Mouse (Mus musculus): ENCODE results near the gene Tacc3. TPM values are rescaled to one million over a fixed set of nuclear protein-coding genes. Genes with fewer than 3 reads are reported as not detected.

The Tacc3 gene
- total RNA-seq, 1 experiment from 2014 or later: 30.8 TPM

DNA sequence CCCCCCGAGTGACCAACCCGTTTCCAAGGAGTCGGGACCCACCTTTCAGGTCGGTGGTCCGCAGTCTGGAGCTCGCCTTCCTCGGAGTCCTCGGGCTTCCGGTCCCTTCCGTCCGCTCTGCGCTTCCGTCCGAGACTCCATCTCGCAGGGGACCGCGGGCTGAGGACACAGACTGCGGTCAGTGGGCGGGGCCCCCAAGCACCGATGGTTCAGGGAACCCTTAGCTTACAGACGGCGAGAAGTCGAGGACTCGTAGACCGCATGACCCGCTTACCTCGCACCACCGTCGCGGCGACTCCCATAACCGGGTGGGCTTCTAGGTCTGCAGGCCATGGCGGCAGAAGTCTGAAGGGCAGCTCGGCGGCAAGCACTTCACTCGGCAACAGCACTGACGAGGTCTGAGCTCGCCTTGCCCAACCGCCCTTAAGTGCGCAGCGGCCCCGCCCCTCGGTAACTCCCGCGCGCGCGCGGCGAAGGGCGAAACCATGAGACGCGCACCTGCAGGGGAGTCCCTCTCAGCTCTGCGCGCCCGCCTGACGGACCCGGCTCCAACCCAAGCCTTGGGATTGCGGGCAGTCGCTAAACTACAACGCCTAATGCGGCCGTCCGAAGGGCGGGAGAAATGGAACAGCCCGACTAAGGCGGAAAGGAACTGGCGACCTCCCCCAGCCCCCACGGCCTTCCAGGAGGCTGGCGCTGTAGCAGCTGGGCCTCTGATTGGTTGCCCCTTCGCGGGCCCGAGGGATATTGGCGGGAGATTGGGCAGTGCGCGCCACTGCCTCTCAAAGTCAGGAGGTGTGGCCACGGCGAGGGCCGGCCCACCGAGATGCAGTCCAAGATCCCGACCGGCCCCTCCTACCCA is 5.8 kb upstream of the Tacc3 start, which contains the start of gene Slbp:
Gene Slbp, minus strand, starts transcription at position 654 of the 862 bp plus-strand sequence.
- peak; percentile 85 for ATAC-seq (replicated peaks; ENCODE audit: insufficient number of reproducible peaks, low FRiP score, low TSS enrichment, poor library complexity, severe bottlenecking)

DNA sequence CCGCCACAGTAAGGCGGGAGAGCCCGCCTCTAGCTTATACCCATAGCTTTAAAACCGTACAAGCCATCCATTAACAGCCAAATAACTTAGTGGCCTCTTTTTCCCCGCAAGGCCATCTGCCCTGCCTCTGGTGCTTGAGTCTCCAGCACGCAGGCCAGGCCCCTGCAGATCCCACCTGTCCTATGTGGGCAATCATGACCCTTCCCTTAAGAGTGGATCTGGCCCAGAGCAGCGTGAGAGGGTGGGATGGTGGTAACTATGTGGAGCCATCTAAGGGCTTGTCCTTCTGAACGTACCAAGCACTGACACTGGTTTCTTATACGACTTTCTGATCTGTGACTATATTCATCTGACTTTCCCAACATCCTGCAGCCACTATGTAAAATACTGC is 5.2 kb upstream of the Tacc3 start:
- ATAC-seq (replicated peaks; ENCODE audit: insufficient number of reproducible peaks, low FRiP score, low TSS enrichment, poor library complexity, severe bottlenecking): no peak

DNA sequence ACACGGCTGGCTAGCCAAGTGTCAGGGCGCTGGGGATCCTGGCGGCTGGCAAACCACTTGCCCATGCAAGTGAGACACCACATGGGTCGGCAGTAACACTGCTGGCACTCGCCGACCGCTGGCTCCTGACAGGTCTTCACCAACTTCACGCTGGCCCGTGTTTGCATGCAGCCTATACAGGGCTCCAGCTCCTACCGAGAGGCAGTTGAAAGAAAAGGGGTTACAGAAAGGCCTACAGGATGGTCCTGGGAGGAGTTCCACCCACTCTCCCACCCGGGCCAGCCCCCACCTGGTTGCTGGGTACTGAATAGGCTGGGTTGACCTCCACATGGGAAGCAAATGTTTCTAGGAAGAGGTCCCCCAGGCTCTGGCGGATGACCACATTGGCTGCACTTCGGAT is 3.5 kb upstream of the Tacc3 start:
- ATAC-seq (replicated peaks; ENCODE audit: insufficient number of reproducible peaks, low FRiP score, low TSS enrichment, poor library complexity, severe bottlenecking): no peak

DNA sequence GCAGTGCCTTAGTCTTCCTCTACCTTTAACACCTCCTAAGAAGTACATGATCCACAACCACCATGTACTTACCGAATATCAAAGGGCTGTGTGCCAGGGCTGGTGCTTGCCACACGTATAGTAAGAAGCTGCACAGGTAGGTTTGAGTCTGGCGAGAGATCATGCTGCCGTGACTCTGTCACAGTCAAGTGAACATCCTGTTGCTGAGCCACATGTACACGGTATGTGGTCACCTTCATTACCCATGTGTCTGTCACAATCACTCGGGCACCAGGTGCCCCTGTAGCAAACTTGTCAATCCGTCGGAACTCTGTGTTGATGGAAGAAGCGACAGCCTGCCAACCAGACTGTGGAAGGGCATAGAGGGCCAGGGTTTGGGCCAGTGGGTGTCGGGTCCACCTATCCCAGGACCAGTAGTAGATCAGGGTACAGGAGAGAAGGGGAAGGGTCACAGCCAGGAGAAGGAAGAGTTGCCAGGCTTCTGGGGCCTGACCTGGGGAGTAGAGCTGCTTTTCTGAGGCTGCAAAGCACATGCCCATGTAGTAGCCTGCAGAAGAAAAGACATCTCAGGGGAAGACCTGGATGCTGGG is 2.6 kb upstream of the Tacc3 start:
- no peak for ATAC-seq (replicated peaks; ENCODE audit: insufficient number of reproducible peaks, low FRiP score, low TSS enrichment, poor library complexity, severe bottlenecking)

DNA sequence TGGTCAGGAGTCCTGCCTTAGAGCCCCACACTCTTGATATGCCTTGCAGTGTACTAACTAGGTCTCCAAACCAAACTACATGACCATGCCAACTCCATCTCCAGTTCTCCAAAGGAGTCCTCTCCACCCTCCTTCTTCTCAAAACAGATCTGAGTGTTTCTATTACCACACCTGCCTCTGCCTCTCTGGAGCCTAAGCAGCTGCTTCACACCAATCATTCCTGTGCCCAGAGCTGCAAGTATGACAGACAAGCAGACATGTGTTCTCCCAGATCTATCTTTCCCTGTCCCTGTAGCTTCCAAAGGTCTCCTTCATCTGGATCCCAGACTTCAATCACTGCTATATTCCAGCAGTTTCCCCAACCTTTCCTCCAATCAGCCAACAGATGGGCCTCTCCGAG is 1.2 kb upstream of the Tacc3 start:
- ATAC-seq (replicated peaks; ENCODE audit: insufficient number of reproducible peaks, low FRiP score, low TSS enrichment, poor library complexity, severe bottlenecking): no peak

DNA sequence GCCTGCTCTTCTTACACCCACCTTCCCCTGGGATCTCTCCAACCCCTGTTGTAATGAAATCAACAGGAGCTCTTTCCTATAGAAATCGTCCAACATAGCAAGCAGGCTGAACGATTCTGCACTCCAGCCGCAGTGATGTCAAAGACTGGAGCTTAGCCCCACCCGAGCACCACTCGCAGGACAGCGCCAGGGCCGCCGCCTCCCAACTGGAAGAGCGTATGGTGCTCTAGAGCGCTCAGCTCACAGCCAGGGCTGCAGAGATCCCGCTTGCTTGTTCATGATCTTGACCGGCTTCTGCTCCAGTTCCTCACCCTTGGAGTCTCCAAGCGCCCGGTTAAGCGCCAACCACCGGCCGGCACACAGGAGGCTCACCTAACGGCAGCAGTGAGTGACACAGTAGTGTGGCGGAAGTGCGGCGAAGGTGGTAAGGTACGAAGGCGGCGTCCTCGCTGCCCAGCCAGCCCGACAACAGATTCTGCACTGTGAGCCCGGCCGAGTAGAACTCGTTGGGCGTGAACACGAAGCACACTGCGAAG is 609 bp upstream of the Tacc3 start:
- peak; percentile 14 for ATAC-seq (replicated peaks; ENCODE audit: insufficient number of reproducible peaks, low FRiP score, low TSS enrichment, poor library complexity, severe bottlenecking)

DNA sequence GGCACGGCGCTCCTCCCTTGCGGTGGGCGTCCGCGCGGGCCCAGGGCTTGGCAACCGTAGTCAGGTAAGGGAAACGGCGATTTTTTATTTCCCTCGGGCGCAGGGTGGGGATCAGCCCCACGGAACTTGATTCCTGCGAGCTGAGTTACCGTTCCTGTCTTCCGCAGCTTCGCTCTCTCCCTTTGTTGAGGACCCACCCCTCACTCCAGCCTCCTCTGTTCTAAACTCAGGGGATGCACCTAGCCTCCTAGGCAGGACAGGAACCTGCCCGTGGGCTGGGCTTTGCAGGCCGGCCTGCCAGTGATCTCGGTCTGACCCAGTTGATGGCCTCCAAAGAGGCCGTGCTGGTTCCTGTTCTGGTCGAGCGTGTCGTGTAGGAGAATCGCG is 729 bp downstream of the Tacc3 start:
- no peak for ATAC-seq (replicated peaks; ENCODE audit: insufficient number of reproducible peaks, low FRiP score, low TSS enrichment, poor library complexity, severe bottlenecking)

DNA sequence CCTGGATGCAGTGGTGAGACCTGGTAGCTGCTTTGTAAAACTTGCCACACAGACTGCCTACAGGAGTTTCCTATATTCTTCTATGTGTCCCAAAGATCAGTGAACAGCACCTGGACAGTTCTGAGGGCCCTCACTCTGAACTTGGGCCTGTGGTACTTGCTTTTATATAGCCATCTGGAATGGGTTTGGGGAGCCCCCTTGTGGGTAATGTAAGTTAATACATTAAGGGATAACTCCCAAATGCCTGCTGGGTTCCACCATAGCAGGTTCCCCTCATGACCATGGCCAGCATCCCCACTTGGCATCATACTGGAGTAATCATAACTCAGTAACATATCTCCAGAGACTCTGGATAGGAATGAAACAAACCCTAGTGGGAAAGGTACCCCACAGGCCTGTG is 10.3 kb downstream of the Tacc3 start:
- peak; percentile 47; the same call in 1 of the 2 replicates for ATAC-seq (replicated peaks; ENCODE audit: insufficient number of reproducible peaks, low FRiP score, low TSS enrichment, poor library complexity, severe bottlenecking)

DNA sequence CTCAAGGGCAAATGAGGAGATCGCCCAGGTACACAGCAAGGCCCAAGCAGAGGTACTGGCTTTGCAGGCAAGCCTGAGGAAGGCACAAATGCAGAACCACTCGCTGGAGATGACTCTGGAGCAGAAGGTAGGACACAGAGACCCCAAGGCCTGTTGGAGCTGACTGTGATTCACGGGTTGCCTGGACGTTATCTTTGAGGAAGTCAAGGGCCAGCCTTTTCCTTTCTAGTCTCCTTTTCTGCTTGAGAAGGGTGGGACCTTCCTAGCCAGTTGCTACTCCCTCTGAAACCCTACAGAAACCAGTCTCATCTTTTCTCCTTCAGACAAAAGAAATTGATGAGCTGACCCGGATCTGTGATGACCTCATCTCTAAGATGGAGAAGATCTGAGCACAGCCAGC is 13.7 kb downstream of the Tacc3 start:
- ATAC-seq (replicated peaks; ENCODE audit: insufficient number of reproducible peaks, low FRiP score, low TSS enrichment, poor library complexity, severe bottlenecking): no peak

DNA sequence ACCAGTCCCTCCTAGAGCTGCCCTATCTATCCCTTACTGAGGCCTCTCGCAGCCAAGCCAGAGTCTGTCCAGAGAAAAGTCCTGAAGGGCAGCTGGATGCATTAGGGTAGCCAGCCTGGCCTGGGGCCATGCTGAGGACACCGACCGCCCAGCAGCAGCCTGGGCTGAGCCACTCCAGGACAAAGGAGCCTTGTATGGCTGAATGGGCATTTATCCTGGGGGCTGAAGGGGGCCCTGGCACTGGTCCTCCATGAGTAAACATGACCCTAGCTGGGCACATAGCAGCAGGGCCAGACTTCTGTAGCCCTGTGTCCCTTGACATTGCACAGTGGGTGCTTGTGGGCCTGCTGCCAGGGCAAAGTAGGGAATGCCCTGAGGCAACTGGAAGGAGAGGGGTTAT is 16.5 kb downstream of the Tacc3 start:
- no peak for ATAC-seq (replicated peaks; ENCODE audit: insufficient number of reproducible peaks, low FRiP score, low TSS enrichment, poor library complexity, severe bottlenecking)

DNA sequence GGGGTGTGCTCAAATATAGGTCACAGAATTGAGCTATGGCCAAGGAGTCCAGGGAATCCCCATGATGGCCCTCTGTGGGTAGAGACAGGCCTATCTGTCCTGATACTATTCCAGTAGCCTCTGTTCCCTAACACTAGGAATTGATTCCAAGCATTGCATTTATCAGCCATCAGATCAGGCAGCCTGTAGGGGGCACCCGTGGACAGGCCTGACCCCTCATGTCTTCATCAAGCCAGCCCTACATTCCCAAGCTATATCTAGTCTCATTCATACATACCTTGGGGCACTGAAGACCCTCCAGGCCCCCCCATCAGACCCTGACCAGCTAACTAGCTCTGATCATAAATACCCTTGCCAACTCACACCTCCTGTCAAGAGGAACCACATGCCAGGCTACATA is 18.0 kb downstream of the Tacc3 start:
- ATAC-seq (replicated peaks; ENCODE audit: insufficient number of reproducible peaks, low FRiP score, low TSS enrichment, poor library complexity, severe bottlenecking): no peak

DNA sequence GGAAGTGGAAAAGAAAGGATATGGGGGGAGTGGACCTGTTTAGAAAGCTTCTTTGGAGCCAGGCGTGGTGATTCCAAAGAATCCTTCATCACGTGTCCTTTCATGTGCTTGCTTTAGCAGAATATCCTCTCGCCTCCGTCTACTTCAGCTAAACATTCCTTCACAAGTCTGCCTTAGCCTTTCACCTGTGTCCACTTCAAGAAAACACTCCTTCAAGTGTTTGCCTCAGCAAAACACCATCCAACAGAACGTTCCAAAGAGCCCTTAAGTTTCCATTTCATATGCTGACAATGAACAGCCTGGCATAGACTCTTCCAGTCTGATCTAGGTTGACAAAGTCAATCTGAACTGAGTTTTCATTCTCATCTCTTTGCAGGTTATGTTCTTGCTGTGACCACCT is 20.3 kb downstream of the Tacc3 start:
- no peak for ATAC-seq (replicated peaks; ENCODE audit: insufficient number of reproducible peaks, low FRiP score, low TSS enrichment, poor library complexity, severe bottlenecking)

DNA sequence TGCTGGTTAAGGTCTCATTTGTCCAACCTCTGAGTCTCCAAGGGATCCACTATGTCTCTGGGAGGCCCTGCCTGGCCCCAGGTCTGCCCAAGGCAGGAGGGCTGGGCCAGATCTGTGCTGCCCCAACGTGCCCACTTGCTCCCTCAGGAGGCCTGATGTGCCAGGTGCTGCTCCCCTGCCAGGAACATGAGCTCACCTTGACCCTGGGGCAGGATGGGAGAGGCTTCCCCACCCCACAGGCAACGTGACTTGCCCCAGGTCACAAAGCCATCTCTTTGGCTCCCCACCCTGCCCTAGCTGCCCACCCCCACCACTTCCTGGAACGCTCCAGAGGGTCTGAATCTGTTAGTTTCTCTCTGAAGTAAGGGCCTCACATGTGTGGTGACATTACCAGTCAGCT is 23.1 kb downstream of the Tacc3 start:
- ATAC-seq (replicated peaks; ENCODE audit: insufficient number of reproducible peaks, low FRiP score, low TSS enrichment, poor library complexity, severe bottlenecking): no peak

DNA sequence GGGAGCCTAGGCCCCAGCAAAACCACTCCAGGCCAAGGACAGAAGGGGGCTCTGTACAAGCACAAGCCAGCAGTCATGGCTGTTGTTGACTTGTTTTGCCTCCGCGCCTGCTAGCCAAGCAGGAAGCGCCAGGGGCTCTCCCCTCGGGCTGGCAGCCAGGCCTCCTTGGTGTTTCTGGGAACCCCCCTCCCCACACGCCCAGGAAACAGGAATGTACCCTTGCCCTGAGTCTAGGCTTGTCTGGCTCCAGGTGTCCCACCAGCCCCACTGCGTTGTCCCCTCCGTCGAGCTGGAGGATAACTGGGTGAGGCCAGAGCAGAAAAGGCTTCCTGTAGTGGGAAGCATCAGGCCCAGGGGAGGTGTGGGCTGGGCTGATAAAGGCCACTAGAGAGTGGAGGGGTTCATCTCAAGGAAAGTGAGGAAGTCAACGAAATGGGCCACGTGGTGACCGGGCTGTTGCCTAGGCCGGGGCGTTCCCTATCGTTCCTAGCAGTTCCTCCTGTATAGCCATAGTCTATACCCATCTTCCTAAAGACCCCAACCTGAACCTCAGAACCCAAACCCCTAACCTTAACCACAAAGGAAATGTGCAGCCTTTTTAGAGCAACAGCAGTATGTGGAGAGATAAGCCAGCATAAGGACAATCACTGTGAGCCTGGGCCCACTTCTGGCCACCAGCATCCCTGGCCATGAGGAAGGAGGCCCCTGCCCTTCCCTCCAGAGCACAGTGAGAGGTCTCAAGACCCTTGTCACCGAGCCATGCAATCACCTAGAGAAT is 23.9 kb downstream of the Tacc3 start:
- ATAC-seq (replicated peaks; ENCODE audit: insufficient number of reproducible peaks, low FRiP score, low TSS enrichment, poor library complexity, severe bottlenecking): no peak

DNA sequence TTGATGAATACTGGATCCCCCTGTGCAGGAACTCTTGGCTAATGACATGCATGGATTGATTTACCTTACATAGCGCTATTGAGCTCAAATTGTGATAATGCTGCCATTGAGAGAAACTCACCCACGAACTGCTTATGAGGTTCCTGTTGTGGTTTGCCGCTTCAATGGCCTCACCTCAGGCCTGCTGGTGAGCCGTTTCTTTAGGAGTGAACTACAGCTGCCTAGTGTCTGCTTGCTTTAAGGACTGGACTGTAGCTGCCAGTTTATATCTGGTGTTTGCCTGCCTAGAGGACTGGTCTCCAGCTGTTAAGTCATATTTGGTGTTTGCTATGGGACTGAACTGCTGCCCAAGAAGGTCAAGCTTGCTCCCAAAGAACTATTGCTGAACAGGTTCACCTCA is 25.0 kb downstream of the Tacc3 start:
- ATAC-seq (replicated peaks; ENCODE audit: insufficient number of reproducible peaks, low FRiP score, low TSS enrichment, poor library complexity, severe bottlenecking): no peak

DNA sequence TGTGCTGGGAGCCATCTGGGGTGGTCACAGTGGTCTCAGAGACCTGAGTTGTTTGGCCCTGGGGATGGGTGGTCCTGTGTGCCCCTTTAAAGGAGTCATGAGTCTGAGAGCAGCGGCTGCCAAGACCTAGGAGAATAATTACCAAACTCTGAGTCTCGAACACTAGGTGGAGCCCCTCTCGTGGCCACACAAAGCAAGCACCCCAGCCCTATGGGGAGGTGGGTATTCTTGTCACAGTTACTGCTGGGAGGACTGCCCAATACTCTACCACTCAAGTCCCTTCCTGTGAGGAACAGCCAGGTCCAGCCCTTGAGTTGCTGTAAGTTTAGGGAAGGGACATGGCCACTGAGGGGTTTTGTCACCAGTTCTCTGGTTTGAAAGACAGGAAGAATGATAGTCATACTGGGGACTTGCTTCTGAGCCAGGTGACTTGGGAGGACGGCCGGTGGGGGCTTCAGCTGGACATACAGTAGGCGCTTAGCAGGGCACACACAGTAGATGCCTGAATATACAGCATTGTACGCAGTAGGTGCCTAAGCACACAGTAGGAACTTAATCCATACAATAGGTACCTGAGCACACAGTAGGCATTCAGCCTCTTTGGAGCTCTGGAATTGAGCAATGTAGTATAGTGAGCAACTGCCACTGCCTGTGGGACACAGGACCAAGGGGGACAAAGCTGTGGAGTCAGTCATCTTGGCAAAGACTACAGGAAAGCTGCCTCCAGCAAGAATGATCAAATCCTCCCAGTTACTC is 26.1 kb downstream of the Tacc3 start:
- no peak for ATAC-seq (replicated peaks; ENCODE audit: insufficient number of reproducible peaks, low FRiP score, low TSS enrichment, poor library complexity, severe bottlenecking)

DNA sequence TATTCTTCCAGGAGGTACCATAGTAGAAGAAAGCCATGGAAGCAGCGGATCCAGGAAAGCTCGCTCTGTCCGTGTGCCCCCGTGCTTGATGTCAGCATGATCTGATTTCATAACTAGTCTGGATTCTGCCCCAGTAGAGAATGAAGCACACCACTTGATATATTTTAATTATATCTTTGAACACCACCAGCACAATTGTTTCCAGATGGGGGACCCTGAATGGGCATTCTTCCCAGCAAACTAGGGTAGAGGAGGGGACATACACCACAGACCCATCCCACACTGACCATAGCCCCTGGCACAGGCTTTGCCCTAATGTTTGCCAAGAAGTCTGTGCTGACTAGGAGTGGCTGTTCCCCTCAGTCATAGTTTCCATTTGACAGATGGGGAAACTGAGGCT is 27.0 kb downstream of the Tacc3 start:
- ATAC-seq (replicated peaks; ENCODE audit: insufficient number of reproducible peaks, low FRiP score, low TSS enrichment, poor library complexity, severe bottlenecking): no peak

DNA sequence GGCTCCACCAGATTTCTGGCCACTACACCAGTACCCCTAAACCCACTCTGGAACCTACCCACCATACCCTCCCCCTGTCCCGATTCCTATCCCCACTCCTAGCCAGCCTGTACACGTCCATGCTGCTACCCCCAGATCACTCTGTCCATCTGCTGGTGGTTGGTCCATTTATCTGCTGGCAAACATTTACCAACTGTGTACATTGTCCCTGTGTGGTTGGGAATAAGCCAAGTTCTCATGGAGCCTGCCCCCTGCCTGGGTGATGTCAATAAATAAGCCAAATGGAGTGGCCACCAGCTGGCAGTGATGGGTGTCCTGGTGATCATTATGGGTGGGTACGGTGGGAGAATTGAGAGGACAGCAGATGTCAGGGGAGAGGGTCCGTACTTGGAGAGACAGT is 29.2 kb downstream of the Tacc3 start:
- ATAC-seq (replicated peaks; ENCODE audit: insufficient number of reproducible peaks, low FRiP score, low TSS enrichment, poor library complexity, severe bottlenecking): no peak

All from monocyte, adult 5-6 weeks (primary cell).